Mouse (Mus musculus) heart, postnatal 10 days (tissue): Measurements from ENCODE around the gene Zfp607a. TPM values are rescaled to one million over a fixed set of nuclear protein-coding genes. Genes with fewer than 3 reads are reported as not detected.
A peak's percentile ranks its signal among the peaks of the same experiment; 100 is the strongest.
"Not testable (repeated sequence)": the region's sequence is repeated elsewhere in the genome, so short reads cannot be mapped to it uniquely, and the experiment has no call there.

ENCODE experiments used
- DNase-seq, 2 experiments: peaks; one replicate each; pipeline ENCODE4 v3.0.0; 2021
- intact Hi-C: fragments of 180-260 bp; cut with DNase I; formaldehyde crosslinking; loops from one replicate; pipeline ENCODE4 v1.15.1; 2025
- total RNA-seq, 2 experiments: library from RNA; stranded (reverse); gene quantifications; 2 replicates each; pipeline ENCODE4 v1.2.3; 2021

Zfp607a gene
- 1 to 10 TPM; 3.4 to 5.1 TPM for total RNA-seq

DNA sequence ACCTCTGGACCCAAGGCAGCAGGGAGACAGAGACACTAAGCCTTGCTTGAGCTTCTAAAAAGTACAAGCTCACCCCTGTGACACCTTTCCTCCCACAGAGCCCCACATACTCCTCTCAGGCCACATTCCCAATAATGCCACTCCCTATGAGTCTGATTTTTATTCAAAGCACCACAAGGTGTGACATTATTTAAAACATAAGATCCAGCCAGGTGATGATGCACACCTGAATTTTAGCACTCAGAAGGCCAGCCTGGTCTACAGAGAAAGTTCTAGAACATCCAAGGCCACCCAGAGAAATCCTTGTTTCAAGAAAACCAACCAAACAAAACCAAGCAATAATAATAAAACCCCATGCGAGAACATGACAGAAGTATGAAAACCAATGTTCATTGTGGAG lies at the start of gene Zfp607a:
TSS of gene Zfp607a (plus strand) at position 301 of the 400 bp plus-strand sequence.
- DNase-seq: no peak
- intact Hi-C loops: loop anchor here (5.0 kb wide), 1 partner anchor 70 kb away; the partner anchor contains the start of gene Zfp974

DNA sequence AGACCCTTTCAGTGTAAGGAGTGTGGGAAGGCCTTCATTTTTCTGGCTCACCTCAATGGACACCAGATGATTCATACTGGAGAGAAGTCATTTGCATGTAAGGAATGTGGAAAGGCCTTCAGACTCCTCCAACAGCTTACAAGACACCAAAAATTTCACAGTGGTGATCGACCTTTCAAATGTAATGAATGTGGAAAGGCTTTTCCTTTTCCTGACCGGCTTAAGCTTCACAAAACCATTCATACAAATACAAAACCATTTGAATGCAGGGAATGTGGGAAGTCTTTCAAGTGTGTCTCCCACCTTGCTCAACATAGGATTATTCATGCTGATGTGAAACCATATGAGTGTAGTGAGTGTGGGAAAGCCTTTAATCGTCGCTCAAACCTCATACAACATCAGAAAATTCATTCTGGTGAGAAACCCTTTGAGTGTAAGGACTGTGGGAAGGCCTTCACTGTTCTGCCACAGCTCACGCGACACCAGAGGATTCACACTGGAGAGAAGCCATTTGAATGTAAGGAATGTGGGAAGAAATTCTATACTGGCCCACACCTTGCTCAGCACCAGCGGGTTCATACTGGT lies 38.7 kb upstream of the Zfp607a start:
- DNase-seq: no peak
- intact Hi-C loops: no loop called here

DNA sequence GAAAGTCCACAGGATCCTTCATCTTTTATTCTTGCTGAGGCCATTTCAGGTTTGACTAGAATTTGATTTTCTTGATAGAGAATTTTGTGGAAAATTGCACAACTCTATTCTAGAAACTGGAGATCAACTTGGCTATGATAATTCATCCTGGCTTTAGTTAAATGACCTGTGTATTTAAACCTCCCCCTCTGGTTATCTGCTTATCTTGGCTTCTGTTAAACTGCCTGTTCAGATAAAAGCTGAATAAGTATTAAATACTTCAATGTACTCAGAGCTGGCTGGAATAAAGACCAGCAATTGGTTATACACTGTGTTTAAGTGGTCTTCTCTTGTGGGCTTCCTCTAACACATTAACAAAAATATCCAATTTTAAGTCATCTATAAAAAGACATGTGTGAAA lies 34.7 kb upstream of the Zfp607a start:
- intact Hi-C loops: no loop called here
- no peak for DNase-seq

DNA sequence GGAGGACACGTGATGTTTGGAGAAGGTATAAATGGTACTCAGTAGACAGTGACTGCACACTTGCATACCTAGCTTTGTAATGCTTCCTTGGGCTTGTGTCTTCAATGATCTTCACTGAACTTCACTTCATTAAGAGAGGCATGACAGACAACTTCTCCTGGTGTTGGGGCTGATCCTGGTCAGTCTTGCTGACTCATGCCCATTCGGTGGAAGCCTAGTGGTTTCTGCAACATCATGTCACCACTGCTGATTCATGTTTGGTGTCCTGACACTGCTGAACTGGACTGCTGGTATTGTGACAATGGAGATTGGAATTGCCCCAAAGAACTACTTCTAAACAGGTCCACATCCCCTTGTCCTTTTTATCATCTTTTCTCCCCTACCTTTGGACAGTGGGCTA lies 23.2 kb upstream of the Zfp607a start:
- intact Hi-C loops: no loop called here
- no peak for DNase-seq

DNA sequence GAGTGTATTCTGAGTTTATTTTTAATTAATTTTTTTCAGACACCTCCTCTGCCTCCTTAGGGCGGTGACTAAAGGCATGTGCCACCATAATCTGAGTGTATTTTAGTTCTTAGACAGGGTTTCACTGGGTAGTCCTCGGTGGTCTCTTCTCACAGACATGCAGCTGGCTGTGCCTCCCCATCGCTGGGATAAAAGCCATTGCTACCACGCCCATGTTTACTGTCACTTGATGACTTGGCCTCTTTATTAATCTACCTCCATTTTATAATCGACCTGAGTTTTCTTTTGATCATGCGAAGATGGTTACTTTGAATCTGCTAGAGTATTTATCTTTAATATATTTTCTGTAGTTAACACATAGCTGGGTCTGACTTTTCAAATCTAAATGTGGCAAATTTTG lies 19.4 kb upstream of the Zfp607a start:
- intact Hi-C loops: no loop called here
- peak in 1 of 2 experiments; percentile 23 for DNase-seq

DNA sequence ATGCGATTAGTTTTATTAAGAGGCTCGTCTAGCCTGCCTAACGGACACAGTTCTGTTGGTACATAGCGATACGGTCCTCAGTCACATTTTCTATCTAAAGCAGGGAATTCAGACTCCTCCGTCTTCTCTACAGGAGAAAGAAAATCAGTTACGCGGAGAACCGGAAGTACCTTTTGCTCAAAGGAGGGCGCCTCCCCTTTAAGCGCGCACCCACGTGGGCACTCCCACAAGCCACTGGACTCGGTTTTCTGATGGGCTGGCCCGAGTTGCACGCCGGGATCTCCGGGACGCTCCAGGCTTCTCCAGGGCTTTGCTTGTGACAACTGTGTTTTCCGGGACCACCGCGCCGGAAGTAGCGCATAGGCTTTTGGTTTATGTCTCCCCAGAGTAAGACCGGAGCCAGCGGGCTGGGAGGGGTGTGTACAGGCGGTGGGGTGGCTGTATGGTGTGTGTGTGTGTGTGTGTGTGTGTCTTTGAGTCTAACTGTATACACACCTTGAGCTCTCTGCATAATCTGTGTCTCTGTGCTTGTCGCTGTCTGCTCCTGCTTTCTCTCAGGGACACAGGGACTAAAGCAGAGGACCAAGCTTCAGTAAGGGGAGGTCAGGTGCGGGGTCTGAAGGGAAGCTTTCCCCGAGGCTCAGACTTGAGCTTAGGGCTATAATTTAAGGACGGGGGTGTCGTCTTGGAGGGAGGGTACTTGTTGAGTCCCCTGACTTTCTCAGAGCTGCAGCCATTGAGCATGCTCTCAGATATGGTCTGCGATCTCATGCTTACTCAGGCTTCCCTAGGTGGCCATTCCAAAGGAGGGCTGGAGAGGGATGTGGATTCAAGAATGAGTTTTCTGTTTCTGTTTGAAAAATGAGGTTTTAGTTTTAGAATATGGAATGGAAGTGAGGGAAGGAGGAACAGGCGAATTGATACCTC lies 18.7 kb upstream of the Zfp607a start, which contains the start of gene Zfp59:
TSS of gene Zfp59 (plus strand) at position 285 of the 927 bp plus-strand sequence.
- intact Hi-C loops: no loop called here
- peak; percentile 90 to 94 for DNase-seq

DNA sequence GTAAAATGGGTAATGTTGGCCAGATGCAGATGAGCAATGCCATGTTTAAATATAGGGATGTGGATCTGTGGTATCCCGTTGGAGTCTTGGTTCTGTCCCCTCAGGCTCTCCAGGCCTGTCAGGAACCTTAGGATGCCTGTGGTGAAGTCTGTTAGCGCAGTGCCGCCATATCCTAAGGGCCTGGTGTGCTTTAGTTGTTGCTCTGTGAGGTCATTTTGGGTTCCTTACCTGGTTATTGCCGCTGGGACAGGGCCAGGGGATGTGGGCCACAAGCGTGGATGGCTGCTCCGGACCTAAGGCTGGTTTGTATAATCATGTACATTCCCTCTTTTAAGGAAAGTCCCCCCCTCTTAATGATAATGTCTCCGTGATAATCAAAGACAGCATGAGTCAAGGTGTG lies 17.7 kb upstream of the Zfp607a start:
- intact Hi-C loops: no loop called here
- DNase-seq: no peak

DNA sequence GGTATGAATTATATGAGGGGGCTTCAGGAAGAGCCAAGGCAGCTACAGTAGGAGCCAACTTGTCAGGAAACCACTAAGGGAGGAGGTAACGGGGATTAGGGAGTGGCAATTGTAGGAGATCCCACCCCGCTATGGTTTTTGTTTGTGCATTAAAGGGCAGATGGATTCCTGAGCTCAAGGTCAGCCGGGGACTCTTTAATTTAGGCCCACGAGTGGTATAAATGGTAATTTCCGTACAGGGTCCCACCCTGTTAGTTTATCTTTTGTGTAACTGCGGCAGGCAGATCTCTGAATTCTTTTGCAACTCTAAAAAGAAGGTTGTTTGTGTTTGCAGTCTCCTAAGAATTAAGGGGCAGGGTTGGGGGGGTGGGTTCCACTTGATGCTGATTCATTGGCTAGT lies 17.2 kb upstream of the Zfp607a start:
- intact Hi-C loops: no loop called here
- DNase-seq: no peak

DNA sequence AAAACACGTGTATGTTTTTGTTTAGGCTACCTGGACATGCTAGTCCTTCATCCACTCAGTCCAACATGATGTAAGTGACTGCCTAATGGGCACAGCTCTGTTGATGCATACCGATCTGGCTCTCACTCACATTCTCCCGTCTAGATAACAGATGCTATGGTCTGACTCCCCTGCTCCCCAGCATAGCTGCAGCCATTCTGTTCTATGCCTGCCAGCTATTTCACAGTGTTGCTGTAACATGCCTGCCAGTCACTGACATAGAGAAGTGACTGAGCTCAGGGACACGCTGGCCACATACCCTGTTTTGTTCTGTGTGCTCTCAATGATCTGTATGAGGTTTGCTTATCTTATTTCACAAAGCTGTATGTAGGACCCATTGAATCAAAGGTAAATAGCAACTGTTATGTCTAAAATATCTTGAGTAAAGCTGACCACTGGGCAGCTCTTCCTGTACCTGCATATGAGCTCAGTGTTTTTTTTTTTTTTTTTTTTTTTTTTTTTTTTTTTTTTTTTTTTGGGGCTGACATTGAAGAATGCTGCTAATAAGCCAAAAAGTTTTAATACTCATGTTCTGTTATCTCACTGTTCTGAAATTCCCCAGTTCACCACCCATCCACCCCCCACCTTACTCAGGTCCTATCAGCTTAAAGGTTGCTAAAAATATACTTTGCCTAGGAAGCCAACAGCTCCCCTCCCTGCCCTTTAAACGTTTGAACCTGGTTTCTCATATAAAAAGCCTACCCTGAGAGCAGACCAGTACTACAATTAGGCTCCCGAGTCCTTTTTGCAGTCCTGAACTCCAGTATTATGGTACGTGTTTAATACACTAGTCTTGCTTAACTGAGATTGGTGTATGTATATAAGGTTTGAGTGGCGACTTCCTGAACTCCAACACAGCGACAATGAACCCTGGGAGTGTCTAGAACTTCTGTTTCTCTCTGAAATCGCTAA lies 2.2 kb downstream of the Zfp607a start:
- DNase-seq: peak; percentile 37 to 45
- intact Hi-C loops: loop anchor here (5.0 kb wide), 1 partner anchor 68 kb away; the partner anchor contains the start of gene Zfp974

DNA sequence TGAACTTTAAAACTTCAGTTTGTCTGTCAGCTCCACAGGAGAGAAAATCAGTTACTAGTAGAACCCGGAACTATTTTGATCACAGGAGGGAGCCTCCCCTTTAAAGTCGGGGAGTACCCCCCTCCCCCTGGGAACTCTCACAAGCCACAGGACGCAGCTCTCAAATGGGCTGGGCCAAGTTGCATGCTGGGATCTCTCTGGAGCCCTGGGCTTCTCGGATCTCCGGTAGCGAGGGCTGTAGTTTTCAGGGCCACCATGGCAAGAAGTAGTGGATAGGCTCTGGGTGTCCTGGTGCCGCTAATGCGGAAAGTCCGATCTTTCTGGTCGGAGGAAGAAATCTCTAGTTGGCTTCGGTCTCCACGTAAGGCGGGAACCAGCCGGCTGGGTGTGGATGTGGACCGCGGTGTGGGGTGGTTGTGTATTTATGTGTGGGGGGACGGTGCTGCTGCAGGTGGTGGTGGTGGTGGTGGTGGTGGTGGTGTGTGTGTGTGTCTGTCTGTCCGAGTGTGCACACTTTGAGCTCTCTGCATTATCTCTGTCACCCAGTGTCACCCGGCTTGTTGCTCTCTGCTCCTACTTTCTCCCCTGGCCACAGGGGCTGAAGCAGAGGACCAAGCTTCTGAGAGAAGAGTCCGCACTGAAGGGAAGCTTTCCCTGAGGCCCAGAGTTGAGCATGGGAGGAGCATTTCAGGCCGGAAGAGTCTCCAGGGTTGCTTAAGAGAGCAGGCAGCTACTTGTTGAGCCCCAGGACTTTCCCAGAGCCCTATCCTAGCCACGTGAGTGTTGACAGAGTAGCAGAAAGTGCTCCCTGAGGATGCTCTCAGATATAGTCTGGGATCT lies 3.3 kb downstream of the Zfp607a start:
- intact Hi-C loops: no loop called here
- DNase-seq: peak; percentile 87

DNA sequence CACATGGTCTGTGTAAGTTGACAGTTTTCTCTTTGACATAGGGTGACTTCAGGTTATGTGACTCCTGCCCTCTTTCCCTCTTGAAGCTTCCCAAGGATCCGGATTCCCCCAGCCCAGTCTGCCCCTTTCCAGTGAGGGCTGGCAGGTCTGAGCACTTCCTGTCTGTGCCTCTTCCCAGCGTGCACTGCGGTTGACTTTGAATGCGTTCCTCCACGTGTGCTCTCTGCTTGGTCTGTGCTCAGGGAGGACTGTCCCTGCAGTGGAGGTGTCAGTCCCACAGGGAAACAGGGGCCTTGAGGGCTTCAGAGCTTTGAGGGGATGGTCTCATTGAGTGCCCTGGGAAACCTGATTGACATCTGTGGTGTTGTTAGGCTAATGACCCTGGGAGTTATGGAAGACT lies 5.3 kb downstream of the Zfp607a start:
- DNase-seq, intact Hi-C loops: not testable (repeated sequence)

DNA sequence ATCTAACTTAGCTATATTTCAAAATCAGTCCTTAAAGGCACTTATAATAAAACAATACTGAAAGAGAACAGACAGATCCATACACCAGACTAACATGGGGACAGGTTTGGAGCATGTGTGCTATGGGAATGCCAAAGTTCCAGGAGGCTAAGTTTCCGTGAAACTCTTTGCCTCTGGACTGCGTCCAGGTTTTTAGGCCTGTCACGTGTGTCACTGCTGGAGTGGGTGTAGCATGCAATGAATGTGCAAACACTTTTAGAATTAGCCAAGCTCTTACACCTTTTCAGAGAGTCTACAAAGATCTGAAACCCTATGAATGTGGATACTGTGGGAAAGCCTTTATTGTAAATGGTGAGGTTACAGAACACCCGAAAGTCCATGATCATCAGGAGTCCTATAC lies 24.4 kb downstream of the Zfp607a start:
- DNase-seq: peak; percentile 8 to 31
- intact Hi-C loops: no loop called here

DNA sequence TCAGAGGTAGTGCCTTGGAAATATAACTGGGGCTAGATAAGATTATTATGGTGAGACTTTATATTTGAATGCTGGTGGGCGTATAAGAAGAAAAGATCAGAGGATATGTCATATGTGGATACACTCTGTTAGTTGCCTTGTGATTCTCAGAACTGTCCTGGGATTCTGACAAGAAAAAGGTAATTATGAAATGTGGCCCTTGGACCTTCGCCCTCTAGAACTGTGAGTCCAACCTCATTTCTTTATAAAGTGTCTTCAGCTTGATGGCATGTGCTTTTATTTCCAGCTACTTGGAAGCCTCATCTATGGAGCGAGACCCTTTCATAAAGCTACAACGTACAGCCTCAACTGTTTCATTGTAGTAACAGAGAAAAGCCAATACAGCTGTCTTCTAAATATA lies 43.3 kb downstream of the Zfp607a start:
- intact Hi-C loops: no loop called here
- no peak for DNase-seq

DNA sequence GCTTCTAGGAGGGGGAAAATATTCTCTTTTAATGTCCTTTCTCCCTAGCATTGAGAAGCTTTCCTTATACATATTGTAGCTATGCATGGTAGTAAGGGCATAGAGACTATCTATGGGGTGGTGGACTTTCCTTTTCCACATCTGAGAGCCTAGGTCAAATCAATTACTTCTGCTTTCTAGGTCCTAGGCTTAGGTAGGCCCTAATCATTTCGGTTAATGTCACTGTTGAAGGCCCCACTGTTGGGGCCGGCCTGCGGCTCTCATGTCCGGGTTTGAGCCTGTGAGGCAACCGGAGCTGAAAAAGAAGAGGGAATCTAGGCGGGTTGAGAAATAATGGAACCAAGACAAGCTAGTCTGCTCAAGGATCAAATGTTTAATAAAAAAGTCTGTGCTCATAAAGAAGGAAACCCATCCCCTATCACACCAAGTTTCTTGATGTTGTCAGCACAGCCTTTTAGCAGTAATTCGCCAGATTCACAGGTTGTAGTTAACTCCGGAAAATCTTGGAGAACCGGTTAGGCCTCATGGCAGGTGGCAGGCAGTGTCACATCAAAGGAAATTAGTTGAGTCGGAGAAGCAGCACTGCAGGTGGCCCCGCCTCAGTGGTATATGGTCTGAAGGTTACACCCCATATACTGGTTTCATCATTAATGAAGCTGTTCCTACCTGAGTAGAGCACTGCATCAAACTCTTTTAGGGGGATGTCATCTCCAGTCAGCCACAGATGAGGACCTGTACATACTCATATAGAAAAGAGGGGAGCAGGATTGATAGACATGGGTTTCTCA lies 47.9 kb downstream of the Zfp607a start:
- intact Hi-C loops: no loop called here
- no peak for DNase-seq

DNA sequence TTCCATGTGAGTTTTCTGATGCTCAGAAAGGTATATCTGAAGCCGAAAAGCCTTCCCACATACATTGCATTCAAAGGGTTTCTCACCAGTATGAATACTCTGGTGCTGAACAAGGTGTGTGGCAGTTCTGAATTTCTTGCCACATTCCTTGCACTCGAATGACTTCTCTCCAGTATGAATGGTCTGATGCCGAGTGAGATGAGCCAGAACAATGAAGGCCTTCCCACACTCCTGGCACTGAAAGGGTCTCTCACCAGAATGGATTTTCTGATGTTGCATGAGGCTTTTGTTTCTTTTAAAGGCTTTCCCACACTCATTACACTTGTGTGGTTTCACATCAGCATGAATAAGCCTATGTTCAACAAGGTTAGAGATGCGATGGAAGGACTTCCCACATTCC lies 53.6 kb downstream of the Zfp607a start:
- DNase-seq, intact Hi-C loops: not testable (repeated sequence)

DNA sequence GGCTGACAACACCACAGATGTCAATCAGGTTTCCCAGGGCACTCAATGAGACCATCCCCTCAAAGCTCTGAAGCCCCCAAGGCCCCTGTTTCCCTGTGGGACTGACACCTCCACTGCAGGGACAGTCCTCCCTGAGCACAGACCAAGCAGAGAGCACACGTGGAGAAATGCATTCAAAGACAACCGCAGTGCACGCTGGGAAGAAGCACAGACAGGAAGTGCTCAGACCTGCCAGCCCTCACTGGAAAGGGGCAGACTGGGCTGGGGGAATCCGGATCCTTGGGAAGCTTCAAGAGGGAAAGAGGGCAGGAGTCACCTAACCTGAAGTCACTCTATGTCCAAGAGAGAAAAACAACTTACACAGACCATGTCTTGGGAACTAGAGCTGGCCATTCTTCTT lies 69.7 kb downstream of the Zfp607a start:
- DNase-seq: not testable (repeated sequence)
- intact Hi-C loops: loop anchor here (5.0 kb wide), 1 partner anchor 70 kb away; the partner anchor contains the start of gene Zfp607a

DNA sequence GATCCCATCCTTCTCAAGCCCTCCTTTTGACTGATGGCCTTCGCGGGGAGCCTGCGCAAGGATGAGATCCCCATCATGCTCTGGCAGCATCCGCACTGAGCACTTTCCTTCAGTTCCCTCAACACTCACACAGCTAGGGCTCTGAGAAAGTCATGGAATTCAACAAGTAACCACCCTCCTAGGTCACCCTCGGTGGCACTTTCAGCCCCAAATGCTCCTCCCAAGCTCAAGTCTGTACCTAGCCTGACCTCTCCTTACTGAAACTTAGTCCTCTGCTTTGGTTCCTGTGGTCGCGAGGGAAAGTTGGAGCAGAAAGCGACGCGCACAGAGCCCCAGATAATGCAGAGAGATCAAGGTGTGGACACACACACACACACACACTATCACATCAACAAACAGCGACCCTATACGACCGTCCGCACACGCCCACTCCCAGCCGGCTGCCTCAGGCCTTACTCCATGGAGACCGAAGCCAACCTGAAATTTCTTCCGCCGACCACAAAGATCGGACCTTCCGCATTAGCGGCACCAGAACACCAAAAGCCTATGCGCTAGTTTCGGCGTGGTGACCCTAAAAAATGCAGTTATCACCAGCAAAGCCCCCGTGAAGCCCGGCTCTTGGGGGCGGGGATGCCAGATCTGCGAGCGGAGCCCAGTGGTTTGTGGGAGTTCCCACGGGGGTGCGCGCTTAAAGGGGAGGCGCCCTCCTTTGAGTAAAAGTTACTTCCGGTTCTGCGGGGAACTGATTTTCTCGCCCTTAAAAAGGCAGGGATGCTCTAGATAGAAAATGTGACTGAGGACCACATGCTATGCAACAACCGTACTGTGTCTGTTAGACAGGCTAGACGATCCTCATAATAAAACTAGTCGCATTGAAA lies 71.7 kb downstream of the Zfp607a start, which contains the start of gene Zfp974:
TSS of gene Zfp974 (minus strand) at position 643 of the 878 bp plus-strand sequence.
- intact Hi-C loops: loop anchor here (5.0 kb wide), 1 partner anchor 72 kb away; the partner anchor contains the start of gene Zfp607a
- DNase-seq: peak; percentile 68 to 74
